Mouse (Mus musculus) cerebellum, adult 9-11 months (tissue): ENCODE data around the gene Clcn5.
A peak's percentile ranks its signal among the peaks of the same experiment; 100 is the strongest.

Experiments
- DNase-seq: peaks from one replicate; pipeline ENCODE4 v3.0.0; 2022

The Clcn5 gene

DNA sequence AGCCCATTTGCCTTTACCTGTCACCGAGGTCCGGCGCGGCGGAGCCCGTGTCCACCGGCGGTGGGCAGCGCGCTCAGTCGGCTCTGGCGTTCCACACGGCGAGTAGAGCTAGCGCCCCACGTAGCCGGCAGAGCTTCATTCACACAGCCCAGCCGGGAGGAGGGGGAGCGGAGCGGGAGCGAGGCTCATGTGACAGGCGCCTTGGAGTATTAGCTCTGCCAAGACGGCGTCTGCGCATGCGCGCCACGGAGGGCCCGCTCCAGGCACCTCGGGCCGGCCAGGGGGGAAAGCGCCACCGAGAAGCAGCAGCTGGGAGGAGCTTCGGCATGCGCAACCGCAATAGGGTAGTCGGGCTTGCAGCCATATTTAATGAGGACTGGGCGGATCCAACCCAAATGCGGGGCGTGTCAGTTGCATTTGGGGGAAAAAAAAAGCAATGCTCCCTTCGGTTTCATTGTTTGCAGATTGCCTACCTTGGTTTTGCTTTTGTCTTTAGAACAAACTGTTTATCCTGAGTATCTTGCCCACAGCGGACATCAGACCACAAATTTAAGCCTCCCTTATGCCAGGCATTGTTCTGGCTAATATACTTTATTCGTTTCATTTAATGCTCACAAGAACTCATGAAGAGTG lies at the start of gene Clcn5:
TSS of gene Clcn5 (minus strand) at position 270 of the 633 bp plus-strand sequence.
- DNase-seq = peak; percentile 98

DNA sequence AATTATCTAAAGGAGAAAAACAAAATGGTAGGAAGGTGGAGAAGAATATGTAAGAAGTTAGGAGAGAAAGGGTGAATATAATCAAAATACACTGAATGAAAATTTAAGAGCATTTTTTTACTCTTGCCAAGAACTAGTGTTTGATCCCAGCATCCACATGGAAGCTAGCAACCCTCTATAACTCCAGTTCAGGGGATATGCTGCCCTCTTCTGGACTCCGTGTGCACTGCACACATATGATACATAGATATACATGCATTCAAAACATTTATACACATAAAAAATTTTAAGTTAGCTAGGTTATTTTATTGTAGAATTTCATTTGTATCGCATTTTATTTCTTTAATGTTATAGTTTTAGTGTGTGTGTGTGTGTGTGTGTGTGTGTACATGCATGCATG lies 6.3 kb upstream of the Clcn5 start:
- no peak for DNase-seq

DNA sequence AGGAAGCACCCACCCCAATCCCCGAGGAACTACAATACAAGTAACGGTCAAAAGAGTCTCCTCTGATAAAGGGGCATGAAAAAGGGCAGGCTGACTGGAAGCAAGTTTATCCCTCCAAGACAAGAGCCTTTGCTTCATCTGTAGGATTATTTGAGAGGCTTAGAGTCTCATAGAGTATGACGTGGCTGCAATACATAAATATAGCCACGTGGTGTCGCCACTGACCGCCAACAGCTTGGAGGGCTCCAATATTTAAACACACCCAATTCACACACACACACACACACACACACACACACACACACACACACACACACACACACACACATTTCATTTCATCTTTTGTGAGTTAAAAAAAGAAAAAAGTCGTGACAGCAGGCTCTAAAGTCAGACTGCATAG lies 3.1 kb upstream of the Clcn5 start:
- peak; percentile 46 for DNase-seq

DNA sequence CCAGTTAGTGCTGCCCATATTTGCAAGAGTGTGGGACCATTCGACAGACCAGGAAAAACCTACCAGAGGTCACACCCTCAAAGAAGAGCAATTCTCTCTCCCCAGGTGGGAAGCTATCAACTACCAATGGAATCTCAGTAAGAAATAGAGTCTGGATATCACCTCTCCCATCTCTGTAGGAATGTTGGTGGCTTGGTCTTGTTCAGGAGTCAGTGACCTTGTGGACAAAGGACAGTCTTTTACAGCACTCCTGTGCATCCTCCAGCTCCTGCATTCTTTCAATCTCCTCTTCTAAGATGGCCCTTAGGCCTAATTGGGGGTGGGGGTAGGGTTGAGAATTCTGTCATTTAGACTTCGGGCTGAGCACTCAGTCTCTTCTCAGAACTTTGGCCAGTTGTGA lies 1.4 kb upstream of the Clcn5 start:
- no peak for DNase-seq

DNA sequence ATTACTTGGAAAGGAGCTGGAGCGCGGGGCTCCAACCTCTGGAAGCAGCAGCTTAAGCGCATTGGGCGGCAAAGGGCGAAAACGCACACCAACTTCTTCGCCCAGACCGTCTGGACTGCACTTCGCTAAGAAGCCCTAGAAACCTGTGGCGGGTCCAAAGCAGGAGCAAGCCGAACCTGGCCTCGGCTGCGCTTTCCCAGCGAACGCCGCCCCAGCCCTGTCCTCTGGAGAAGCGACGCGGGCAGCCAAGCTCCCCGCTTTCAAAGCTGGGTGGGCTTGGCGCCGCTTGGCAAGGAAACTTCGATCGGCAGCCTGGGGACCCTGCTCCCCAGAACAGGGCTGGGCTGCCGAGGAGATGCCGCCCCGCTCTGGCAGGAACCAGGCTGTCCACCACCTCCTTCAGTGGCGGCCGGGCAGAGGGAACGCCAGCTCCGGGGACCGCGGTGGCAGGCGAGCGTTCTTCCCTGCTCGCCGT lies 570 bp downstream of the Clcn5 start:
- DNase-seq = no peak

DNA sequence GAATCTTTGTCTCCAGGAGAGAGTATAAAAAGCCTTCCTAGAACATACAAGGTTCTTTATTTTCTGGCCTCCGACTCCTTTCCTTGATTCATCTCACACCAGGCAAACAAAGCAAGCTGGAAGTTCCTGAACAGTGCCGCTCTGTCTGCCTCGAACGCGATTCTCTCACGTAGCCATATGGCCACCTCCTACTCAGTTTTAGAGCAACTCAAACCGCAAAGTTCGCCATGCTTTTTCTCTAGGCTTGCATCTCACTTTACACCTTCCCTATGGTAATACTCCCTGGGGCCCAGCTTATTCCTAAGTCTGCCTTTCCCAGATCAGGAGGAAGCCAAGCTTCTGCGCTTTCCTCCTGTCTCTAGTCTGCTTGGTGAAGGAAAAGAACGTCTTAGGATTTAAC lies 4.0 kb downstream of the Clcn5 start:
- no peak for DNase-seq

DNA sequence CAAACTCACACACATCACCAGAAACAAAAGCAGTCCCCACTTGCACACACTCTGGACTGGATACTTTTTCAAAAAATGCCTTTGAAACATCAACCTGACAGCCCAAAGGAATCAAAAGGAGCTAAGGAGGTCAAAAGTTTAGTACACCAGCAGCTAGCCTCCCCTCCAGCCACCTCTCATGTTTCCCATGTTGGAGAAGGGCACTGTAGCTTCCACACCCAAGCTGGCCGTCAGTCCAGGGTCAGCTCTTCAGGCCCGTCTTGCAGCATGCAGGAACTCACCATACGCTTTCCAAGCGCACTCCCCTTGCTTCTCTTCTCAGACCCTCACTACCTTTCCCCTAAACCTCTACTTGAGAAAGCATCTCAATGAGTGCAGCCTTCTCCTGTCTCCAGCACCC lies 4.5 kb downstream of the Clcn5 start:
- DNase-seq = no peak

DNA sequence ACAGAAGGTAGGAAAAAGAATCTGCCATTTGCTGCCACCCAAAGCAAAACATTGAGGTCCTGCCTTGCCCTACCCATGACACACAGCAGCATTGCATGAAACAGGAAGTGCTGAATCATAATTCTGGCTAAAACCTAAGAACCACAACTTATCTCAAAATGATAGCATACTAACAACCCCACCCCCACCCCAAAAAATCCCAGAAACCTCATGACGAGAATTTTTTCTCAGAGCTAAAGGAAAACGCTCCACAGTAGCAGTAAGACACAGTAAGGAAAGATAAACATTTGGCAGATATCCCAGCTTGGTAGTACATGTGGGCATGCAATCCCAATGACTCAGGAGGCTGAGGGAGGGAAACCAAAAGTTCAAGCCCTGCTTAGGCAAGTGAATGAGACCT lies 10.9 kb downstream of the Clcn5 start:
- no peak for DNase-seq

DNA sequence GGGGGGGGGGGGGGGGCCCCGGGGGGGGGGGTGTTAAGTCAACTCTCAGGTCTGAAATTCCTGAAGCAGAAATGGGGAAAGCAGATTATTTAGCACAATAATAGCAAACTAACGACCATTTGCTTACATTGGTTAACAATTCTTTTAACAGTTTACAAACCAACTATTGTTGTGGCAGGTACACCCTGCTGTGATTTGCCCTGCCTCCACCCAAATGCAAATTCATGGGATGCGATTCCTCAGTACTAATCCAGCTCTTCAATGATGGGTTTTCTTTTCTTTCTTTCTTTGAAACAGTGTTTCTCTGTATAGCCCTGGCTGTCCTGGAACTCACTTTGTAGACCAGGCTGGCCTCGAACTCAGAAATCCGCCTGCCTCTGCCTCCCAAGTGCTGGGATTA lies 12.3 kb downstream of the Clcn5 start:
- DNase-seq = no peak

DNA sequence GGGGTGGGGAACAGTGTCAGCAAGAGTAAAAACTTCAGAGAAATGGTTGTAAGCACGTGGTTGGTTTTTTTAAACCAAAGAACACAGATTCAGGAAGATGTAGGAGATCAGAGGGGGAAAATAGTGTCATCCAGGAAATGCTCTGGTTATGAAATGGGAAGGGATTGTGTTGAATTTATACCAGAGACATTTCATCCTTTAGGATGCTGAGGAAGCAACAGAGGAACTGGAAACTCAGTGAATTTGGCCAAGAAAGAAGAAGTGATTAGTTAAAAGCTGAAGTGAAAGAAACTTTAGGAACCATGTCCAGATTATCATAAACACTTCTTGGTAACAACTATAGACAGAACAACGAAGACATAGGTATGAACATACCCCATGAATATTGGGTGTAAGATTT lies 26.2 kb downstream of the Clcn5 start:
- DNase-seq = no peak

DNA sequence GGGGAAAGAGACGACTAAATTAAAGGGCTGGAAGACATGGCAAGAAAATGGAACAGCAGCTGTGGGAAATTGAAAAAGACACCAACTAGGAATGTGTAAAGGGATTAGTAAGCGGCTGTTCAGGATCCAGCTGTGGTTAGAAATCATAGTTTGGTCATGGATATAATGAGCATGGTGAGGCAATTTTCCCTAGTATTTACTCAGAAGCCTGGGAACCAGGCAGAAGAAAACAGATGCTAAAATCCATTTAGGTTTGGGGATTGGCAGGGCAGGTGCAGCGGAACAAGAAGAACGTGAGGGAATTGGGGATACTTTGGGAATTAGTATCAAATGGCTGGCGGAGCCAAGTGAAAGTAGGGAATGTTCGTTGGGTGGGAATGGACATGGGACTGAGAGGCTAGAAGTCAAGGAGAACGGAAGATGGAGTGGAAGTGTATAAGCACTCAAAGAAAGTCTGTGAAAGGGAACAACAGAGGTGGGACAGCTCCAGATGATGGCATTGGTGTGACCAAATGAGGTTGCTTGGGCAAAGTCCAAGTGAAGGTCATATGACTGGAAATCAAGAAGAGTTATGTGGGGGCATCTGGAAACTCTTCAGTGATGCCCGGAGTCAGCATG lies 26.9 kb downstream of the Clcn5 start:
- DNase-seq = no peak

DNA sequence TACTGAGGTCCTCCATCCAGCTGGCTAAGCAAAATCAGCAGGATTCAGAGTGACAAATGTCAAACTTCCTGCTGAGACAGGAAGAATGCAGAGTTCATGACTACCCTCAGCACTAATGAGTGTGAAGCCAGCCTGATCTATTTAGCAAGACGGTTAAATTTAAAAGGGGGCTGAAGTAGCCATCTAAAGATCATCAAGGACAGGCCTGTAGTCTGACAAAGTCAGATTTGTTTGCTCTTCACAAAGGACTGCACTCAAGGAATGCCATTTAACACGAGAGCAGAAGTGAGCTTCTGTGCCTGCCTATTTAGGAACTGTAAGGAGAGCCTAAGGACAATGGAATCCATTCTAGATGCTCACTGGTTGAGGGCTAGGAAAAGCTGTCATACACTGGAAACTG lies 30.2 kb downstream of the Clcn5 start:
- no peak for DNase-seq

DNA sequence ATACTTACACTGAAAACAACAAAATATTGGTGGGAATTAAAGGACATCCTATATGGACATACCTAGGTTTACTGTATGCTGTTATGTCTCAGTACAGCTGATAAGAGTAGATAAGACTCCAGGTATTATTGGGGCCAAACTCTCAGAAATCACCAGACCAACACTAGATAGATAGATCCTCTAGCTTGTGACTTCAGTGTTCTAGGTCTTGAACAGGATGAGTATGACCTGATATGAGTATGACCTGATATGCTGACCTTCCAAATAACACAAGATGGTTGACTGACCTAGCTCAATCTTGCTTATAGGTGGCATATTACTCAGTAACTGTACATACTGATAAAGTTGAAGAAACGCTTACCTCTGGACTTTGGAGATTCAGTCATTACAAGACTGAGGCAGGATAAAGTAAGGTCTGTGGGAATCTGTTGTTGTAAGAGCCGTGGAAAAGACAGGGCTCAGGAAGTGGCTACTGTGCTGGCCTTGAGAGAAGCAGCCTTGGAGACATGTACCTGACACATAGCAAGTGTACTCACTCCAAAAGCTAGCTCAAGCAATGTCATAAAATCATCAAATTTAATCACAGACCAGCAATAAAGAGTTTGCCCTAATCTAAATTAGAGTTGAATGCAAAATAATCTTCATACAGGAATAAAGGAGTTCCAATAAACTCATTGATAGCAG lies 32.0 kb downstream of the Clcn5 start:
- no peak for DNase-seq

DNA sequence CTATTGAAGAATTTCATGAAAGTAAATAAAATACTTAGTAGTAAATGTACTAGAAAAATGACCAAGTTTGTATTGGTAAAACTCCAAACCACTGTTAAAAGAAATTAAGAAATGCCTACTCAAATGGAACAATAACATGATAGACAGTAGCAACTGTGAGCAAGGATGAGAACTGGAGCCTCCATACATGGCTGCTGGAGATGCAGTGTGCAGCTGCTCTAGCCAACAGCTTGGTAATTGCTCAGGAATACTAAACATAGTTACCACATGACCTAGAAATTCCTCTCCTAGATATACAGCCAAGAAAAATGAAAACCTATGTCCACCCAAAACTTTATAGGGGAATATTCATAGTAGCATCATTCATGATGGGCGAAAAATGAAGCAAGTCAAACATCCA lies 36.5 kb downstream of the Clcn5 start:
- DNase-seq = no peak

DNA sequence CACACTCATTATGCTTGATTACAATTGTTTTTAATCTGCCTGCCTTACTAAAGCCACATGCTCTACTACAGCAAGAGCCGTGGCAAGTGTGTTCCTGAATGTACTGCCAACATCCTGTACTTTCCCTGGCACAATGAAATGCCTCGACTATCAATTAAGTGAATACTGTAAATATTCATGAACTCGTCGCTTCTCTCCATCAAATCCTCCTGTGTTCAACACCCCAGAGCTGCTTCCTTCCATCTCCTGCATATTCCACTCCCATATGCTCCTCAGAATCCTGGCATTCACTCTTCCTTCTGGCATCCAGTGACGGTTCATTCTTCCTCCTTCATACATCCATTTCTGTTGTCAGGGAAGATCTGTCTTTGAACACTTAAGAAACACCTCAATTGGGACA lies 39.4 kb downstream of the Clcn5 start:
- DNase-seq = no peak

DNA sequence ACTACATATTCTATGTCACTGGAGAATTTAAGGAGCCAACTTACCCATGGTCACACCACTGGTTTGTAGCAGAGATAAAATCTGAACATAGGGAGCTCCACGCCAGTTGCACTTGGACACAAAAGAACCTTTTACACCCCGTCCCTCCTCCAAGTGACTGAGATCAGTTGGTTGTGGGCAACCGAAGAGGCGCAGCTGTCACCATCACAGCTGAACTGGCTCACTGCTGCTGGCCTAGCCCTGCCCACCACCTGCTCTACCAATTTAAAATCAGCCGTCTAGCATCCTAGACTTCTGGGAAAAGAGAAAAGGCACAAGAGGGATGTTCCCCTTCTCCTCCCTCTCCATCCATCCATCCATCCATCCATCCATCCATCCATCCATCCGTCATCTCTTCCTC lies 42.6 kb downstream of the Clcn5 start:
- DNase-seq = no peak

DNA sequence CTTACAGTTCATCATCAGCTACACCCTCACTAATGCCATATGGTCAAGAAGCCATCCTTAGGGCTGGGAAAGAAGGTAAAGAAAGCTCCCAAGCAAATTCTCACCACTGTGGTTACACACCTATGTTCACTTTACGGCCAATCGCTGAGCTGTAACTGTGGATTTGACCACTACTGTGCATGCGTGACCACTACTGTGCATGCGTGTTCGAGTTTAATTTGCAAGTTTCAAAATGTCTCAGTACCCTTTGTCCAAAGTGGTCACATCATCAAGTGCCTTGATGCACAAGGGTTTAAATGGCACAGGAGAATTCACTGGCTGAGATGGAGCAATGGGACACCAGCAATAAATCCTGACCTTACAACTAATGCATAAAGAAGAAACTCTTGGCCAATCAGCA lies 58.0 kb downstream of the Clcn5 start:
- DNase-seq = no peak

DNA sequence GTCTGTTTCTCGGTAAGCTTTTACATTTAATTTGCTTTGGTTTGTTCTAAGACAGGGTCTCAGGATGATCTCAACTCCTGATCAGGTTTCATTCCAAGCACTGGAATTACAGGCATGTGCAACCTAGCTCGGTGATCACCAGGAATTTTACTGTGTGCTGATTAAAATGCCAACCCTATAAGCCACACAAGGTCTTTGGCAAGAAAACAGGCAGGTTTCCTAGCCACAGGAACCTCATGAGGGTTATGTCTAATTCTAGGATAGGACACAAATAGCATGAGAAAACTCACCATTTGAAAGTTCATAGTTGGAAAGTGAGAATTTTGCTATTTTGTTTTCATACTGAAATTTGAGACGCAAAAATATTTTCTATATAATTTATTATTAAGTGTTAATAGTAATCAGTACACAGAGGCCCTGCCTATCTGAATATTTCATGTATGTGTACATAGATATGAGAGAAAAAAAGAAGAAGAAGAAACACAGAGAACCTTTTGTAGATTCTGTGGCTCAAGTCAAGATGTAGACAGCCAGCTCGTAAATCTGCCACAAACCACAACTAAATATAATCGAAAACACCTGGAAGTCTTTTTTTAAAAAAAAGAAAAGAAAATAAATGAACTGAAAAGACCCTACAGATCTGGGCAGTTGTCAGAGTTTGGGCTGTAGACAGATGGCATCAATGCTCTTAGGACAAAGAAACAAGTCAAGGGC lies 58.6 kb downstream of the Clcn5 start:
- DNase-seq = no peak

DNA sequence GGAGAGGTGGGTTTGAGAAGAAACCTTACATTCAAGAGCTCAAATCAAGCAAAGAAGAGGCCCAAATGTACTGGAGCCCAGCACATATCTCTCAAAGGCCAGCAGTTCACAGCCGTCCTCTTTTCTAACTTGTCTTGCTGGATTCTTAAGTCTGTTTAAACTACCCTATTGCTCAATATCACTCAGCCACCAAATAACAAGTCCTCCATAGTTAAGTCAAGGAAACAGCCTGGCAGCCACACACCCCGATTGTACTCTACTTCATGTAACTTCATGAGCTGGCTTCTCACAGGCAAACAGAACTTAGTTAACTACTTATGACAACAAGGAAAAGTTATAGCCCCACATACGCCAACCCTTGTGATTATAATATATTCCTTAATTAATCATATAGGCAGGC lies 59.4 kb downstream of the Clcn5 start:
- no peak for DNase-seq

DNA sequence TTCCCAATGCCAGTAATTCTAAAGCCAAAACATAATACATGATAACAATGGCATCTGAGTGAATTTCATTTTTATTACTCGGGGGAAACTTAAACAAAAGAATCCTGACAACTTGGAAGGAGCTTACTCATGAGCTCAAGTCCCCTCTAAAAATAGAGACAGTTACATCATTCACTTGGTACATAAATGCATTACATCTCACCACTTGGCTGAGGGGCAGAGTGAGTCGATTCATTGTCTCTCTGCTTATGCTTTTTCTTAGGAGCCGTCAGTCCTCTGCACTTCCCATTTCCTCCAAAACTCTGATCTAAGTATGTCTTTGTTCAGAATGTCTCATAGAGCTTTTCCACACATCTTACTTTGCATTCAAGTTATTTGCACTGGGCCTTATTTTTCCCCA lies 63.1 kb downstream of the Clcn5 start:
- no peak for DNase-seq

DNA sequence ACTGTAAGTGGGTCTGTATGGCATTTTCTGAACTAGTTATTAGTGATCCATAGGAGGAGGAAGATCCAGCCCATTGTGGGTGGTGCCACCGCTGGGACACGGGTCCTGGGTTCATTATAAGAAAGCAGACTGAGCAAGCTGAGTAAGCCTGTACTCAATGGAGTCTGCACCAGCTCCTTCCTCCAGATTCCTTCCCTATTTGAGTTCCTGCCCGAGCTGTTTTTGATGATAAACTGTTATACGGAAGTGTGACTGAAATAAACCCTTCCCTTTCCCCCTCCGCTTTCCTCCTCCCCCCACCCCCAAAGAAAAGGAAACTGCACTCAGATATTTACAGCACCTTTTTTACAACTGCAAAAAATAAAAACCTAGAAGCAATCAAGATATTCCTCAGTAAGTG lies 115.1 kb downstream of the Clcn5 start:
- no peak for DNase-seq

DNA sequence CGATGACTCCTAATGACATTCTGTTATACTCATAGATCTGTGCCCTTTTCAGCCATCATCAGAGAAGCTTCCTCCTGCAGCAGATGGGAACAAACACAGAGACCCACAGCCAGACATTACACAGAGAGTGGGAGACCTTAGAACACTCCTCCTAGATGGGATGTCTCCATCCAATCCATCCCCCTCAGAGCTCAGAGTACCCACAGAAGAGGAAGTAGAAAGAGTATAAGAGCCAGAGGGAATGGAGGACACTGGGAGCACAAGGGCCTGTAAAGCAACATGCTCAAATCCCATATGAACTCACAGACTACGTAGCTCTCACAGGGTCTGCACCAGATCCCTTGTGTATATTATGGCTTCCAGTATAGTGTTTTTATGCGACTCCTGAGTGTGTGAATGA lies 115.6 kb downstream of the Clcn5 start:
- DNase-seq = no peak

DNA sequence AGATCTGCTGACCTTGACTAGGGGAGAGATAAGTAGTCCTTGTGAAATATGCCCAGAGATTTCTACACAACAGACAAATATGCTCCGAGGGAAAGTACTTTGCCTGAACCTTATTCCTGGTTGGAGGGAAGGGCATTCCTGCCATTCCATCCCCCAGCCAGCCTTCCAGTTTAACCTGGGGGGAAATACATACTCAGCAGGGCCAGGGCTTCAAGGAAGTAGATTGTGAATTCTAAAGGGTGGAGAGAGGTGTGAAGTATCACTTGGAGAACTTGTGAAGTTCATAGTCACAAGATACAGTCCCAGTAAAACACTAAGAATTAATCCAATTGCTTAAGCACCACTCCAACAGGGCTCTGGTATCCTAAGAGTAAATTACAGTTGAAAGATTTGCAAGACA lies 121.3 kb downstream of the Clcn5 start:
- DNase-seq = no peak

DNA sequence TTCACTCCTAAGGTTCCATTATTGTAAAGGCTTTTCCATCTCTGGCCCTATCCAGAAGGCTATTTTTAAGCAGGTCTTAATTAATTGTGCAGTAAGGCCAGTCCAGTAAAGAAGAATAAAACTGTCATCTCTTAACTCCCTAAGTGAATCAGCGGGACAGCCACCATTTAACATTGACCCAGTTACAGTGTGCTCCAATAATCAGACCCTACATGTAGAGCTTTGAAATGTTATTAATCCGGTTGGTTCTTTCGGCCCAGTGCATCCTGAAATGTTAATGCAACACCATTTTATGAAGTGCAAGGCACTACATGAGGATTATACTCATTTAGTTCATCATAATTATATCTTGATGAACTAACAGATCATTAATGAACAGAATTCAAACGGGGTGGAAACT lies 128.3 kb downstream of the Clcn5 start:
- no peak for DNase-seq
